Mouse (Mus musculus) cerebellum, adult 11 months (tissue): ENCODE data around the gene Hic2.

Experiments used
- DNase-seq: peaks from one replicate; pipeline ENCODE4 v3.0.0; 2022

Gene Hic2

DNA sequence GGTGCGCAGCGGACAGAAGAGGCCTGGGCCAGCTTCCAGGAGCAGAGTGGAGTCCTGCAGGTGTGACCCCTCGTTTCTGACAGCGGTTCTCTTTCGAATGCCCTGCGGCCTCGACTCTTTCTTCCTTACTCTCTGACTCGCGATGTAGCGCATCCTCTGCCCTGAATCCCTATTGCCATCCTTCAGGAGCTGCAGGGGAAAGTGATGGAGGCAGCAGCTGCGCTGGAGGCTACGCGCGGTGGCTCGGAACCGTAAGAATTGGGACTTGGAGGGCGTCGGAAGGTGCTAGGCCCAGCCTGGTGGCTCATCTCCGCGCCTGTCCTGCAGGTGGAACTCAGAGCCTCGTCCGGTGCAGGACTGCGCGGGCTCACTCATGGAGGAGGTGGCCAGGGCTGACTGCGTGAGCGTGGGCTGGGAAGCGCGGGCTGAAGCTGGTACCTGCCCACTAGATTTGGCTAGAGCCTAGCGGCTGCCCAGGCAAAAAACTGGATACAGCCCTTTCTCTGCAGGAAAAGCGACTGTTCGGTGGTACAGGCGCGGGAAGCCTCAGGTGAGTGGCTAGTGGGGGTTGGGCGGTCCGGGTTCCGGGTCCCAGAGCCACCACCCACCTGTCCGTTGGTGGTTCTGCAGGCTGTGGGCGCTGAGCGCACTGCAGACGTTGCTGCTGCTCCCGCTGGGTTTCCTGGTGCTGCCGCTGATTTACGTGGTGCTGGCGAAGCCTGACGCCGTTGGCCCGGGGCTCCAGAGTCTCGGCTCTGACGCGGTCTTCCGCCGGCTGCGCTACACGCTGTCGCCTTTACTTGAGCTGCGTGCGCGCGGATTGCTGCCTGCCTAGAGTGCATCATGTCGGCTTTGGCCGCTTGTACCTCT lies 44.2 kb downstream of the Hic2 start:
- DNase-seq: peak; percentile 29

DNA sequence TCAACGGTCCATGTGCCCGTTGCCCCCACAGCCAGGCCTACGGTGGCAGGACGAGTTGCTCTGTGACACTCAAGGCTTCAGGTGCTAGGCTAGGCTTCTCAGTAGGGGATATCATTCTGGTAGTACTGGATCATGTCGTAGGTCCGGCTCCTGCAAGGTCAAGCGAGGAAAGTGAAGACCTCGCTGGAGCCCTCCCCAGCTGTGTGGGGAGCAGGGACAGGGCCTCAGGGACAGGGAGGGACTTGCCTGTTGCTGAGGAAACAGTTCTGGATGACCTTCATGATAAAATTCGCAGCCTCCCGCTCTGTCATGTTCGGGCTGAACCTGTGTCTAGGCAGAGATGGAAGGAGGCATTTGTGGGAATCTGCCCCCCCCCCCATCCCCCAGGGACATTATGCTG lies 47.1 kb downstream of the Hic2 start:
- no peak for DNase-seq

DNA sequence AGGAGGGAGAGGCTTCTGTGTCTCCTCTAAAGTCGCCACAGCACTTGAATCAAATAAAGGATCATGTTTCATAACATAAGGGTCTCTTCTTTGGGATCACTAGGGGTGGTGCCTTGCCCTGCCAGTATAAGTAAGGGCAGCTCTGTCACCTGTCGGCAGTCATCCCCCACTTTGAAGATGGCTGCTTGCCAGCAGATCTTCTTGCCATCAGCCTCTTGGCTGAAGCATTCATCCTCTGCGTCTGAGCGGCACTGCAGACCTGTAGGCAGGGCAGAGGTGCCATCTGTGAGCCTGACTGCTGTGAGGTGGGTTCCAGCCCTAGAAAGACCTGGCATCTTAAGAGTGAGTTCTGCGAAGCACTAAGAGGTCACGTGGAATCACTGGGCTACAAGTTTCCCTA lies 49.8 kb downstream of the Hic2 start:
- no peak for DNase-seq

DNA sequence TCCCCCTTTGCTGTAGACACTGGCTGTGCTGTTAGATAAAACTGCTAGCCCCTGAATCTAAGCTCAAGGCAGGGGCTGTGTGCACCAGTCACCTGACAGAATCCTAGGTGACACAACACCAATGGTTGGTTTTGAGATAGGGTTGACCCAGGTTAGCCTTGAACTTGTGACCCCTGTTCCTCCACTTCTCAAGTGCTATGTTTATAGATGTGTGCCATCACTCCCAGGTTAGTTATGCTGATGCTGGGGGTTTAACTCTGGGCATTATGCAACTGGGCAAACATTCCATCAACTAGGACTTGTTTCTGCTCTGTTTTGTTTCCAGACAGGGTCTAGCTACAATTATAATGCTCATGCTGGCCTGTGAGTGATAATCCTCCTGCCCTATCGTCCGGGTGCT lies 53.7 kb downstream of the Hic2 start:
- no peak for DNase-seq

DNA sequence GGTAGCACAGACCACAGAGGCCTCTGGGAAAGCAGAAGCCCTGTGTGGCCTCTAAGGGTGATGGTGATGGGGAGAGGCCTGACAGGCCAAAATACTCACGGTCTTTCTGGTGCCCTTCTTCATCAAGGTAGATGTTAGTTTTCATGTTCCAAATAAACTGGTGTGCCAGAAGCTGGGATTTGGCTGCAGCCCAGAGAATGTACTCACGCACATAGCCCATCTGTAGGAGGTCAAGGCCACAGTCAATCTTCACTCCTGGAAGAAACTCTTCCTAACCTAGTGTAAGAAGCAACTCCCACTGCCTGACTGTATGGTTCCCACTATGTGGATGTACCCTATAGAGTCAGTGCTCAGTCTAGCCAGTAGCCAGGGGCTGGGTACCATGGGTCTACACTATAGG lies 57.6 kb downstream of the Hic2 start:
- DNase-seq: no peak

DNA sequence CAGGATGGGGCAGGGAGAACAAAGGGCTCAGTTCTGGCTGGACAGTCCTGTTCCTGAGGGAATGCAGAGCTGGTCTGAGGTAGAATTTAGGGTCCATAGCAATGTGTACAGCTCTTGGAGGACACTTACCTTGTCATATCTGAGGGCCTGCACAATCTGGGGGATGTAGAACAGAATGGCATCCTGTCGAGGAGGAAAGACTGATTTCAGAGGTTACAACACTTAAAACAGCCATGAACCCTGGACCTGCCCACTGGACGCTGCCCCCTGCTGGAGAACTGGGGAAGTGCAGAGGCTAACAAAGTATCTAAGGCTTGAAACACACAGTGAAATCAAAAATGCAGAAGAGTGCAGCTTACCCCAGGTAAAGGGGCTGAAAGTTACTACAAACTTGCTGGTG lies 59.4 kb downstream of the Hic2 start:
- DNase-seq: peak; percentile 63

DNA sequence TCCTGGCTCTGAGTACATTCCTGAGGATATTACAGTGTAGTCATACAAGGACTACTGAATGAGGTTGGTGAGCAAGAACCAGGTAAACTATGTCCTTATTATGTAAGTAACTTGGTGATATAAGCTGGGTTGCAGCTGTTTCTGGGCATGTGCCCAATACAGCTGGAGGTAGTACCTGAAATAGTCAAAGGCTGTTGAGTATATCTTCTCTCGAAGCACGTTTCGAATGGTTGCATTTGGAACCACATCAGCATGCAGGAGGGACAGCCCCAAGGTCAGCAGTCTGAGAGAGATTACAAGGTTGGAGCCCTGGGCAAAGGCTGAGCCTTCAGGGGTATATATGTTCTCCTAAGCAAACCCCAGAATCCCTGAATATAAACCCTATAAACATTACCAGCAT lies 67.4 kb downstream of the Hic2 start:
- no peak for DNase-seq

DNA sequence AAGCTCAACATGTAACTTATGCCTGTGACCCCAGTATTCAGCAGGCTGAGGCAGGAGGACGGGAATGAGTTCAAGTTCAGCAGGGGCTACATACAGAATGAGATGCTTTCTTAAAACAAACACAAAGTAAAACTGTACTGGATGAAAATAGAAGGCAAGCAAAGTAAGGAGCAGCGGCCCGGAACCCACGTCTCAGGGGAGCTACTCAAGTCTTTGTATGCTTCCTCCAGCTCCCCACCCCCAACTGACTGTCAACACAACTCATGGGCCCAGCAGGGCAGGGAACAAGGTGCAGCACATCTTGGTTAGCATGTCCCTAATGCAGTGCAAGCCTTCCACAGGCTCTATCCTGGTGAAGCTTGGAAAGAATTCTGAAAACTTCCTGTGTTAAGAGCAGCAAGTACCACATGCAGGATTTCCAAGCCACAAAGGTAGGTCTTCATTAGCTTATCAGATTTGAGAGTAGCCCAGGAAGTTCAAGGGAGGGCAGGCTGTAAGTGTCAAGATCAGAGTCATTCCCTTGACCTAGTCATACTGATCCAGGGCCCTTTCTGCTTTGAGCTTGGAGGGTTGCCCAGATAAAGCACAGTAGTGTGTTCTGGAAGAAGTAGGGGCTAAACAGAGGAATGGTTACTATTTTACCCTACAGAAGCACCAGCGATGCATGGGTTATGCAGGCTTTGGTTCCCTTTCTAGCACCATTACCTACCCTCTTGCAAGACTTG lies 70.3 kb downstream of the Hic2 start:
- no peak for DNase-seq

DNA sequence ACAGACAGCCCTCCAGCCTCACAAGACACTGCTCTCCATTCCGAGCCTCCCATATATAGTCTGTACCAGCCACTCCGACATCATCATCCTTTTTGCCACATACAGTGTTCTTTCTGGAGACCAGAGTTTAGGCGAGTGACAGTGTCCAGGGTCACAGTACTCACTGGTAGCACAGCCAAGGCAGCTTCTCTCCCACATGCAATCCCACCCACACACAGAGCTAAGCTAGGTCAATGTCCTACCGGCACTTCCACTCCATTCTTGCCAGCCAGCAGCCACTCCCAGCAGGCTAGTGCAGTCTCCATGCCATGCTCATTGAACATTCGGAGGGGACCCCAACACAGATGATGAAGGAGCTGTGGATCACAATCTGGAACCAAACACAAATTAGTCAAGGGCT lies 74.1 kb downstream of the Hic2 start:
- DNase-seq: no peak

DNA sequence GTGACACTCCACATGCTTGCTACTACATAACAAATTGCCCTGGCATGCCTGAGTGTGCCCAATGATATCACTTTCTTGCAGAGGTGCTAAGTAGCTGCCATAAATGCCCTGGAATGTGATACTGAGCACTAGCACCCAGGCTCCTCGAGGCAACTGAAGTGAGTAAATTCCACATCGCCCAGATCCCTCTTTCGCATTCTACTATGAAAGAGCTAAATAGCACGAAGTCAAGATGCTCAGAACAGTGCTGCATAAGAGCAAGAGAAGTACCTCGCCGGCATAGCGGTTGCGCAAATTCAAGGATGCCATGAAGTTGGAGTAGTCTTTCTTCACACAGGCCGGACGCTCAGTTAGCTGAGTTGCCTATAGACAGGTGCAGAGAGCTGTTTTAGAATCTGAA lies 75.7 kb downstream of the Hic2 start:
- DNase-seq: no peak

DNA sequence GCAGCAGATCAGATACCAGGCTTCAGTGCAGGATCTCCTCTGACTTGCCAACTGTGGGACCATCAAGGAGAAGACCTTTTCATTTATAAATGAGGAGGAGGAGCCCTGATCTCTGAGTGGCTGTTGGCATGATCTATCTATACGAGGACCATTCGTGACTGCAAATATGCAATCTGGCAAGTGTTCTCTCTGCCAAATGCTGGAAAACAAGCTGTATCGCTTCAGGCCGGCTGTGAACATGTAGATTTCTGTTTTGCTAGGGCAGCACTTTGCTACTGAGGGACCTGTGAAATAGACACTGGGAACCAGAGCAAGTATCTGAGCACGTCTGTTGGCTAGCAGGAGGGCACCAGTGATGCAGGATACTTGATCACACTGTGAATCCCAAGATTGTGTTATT lies 79.2 kb downstream of the Hic2 start:
- no peak for DNase-seq
